Mouse (Mus musculus) left cerebral cortex, postnatal 25 days (tissue): ENCODE data around the gene Gm11564. TPM values are rescaled to one million over a fixed set of nuclear protein-coding genes. Genes with fewer than 3 reads are reported as not detected.
"Not testable (repeated sequence)": the region's sequence is repeated elsewhere in the genome, so short reads cannot be mapped to it uniquely, and the experiment has no call there.

Experiments
- DNase-seq, 2 experiments: peaks; one replicate each; pipeline ENCODE4 v3.0.0; 2022; ENCODE audit warnings: low spot score in 2 of 2, mixed read lengths in 1 of 2
- intact Hi-C: fragments of 180-260 bp; cut with DNase I; formaldehyde crosslinking; loops from one replicate; pipeline ENCODE4 v1.15.1; 2025
- total RNA-seq, 2 experiments: library from RNA; stranded (reverse); gene quantifications; 2 replicates each; pipeline ENCODE4 v1.2.3; 2021

Gm11564 gene
- not detected for total RNA-seq

DNA sequence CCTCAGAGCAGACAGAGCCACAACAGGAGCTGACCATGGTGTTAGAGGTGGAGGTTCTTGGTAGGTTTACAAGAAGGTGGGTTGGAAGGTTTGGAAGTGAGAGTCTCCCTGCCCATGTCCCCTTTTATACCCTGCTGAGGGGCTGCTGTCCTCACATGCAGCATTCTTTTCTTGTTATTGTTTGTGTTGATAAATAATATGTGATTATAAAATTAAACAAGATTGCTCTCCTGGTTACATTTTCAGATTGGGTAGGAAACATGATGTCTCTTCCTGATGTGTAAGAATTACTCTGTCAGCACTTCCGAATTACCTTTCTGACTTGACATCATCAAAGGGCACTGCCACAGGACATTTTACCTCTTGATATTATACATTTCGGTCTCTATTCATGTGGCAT, at the start of gene Gm11564:
TSS of gene Gm11564 (minus strand) at position 101 of the 400 bp plus-strand sequence.
- DNase-seq, intact Hi-C loops: not testable (repeated sequence)

DNA sequence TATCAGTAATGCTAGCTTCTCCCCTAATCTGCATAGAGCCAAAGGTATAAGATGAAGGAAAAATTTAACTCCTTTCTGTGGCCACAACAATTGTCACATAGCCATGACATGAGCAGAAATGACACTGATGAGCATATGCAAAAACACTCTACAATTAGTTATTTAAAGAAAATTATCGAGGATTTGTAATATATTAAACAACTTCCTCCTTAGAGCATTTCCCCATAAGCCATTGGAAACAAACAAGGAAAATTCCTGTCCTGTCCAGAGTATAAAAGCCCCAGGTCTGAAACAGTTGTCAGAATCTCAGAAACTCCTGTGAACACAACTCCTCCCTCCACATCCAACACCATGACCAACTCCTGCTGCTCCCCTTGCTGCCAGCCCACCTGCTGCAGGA, 48.7 kb upstream of the Gm11564 start, which contains the start of gene Gm11559:
TSS of gene Gm11559 (plus strand) at position 301 of the 400 bp plus-strand sequence.
- DNase-seq, intact Hi-C loops: not testable (repeated sequence)

GRCm38 (mm10) chr11:99858761-99859160, 43.3 kb upstream of the Gm11564 start:
- intact Hi-C loops, result no loop called here
- no peak for DNase-seq

DNA sequence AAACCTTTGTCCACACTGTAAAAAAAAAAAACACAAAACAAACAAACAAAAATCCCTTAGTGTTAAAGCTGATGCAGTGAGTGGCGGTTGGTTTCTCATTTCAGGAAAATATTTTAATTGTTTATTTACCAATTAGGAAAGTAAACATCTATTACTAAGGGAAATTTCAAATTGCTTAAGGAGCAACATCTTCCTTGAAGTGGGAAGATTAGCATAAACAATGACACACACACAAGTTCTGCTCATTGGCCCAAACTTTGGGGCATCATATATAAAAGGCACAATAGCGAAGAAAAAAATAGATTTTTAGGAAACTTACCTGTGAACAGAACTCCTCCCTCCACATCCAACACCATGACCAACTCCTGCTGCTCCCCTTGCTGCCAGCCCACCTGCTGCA, 42.2 kb upstream of the Gm11564 start, which contains the start of gene Gm11568:
TSS of gene Gm11568 (plus strand) at position 301 of the 400 bp plus-strand sequence.
- intact Hi-C loops, result no loop called here
- DNase-seq, result no peak

GRCm38 (mm10) chr11:99854121-99854520, 38.7 kb upstream of the Gm11564 start:
- DNase-seq, result no peak
- intact Hi-C loops, result no loop called here

DNA sequence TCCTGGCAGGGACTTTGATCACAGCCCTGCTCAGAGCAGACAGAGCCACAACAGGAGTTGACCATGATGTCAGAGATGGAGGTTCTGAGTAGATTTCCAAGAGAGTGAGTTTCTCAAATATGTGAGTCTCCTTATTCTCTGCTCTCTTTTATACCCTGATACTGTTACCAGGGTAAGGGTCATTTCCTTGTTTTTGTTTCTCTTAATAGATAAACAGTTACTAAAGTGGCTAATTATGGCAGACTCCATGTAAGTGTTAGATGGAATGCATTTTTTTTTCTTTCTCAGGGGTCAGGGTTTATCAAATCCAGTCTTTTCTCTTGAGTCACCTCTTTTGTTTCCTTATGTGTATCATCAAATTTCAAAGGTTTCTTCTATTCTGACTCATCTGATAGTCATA, 36.0 kb upstream of the Gm11564 start, which contains the start of gene Krtap4-16:
TSS of gene Krtap4-16 (minus strand) at position 101 of the 400 bp plus-strand sequence.
- intact Hi-C loops, result no loop called here
- DNase-seq, result no peak

GRCm38 (mm10) chr11:99846746-99847145, 31.3 kb upstream of the Gm11564 start:
- intact Hi-C loops, result no loop called here
- DNase-seq, result no peak

- intact Hi-C loops, result no loop called here
- DNase-seq, result no peak
Observed at GRCm38 (mm10) chr11:99842185-99842584, 26.7 kb upstream of the Gm11564 start.

DNA sequence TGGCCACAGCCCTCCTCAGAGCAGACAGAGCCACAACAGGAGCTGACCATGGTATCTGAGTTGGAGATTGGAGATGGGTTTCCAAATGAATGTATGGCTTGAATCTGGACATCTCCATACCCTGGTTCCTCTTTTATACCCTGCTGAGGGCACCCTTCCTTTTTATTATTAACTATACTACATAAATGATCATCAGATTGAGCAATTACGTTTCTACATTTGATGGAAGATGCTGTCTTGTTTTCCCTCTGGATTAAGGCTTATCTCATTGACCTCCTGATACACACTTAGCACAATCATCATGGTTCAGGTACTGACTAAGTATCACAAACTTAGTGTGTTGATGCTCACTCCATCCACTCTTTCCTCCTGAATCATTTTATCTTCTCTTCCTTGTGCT, 22.5 kb upstream of the Gm11564 start, which contains the start of gene 2300003K06Rik:
TSS of gene 2300003K06Rik (minus strand) at position 101 of the 400 bp plus-strand sequence.
- no peak for DNase-seq
- intact Hi-C loops, result no loop called here

DNA sequence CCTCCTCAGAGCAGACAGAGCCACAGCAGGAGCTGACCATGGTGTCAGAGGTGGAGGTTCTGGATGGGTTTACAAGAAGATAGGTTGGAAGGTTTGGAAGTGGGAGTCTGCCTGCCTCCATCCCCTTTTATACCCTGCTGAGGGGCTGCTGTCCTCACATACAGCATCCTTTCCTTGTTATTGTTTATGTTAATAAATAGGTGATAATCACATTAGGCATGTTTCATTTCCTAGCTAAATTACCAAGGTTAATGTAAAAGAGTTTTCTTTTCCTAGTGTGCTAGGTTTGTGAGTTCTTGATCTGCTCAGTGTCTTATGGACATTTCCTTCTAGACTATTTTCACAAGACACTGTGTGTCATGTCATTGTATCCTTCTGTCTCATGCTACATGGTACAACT, 5.7 kb downstream of the Gm11564 start, which contains the start of gene Krtap4-13:
TSS of gene Krtap4-13 (minus strand) at position 101 of the 400 bp plus-strand sequence.
- DNase-seq, intact Hi-C loops: not testable (repeated sequence)

- intact Hi-C loops, DNase-seq: not testable (repeated sequence)
Observed at GRCm38 (mm10) chr11:99804346-99804745, 11.1 kb downstream of the Gm11564 start, which contains the start of gene Gm11554. TSS of gene Gm11554 (minus strand) at chr11:99804446.

DNA sequence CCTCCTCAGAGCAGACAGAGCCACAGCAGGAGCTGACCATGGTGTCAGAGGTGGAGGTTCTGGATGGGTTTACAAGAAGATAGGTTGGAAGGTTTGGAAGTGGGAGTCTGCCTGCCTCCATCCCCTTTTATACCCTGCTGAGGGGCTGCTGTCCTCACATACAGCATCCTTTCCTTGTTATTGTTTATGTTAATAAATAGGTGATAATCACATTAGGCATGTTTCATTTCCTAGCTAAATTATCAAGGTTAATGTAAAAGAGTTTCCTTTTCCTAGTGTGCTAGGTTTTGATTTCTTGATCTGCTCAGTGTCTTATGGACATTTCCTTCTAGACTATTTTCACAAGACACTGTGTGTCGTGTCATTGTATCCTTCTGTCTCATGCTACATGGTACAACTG, 16.6 kb downstream of the Gm11564 start, which contains the start of gene Gm11569:
TSS of gene Gm11569 (minus strand) at position 101 of the 400 bp plus-strand sequence.
- DNase-seq, intact Hi-C loops: not testable (repeated sequence)

GRCm38 (mm10) chr11:99793367-99793766, 22.1 kb downstream of the Gm11564 start, which contains the start of gene Gm11596:
TSS of gene Gm11596 (minus strand) at chr11:99793467.
- intact Hi-C loops, result no loop called here
- DNase-seq, result no peak

- DNase-seq, intact Hi-C loops: not testable (repeated sequence)
Observed at GRCm38 (mm10) chr11:99784900-99785299, 30.6 kb downstream of the Gm11564 start, which contains the start of gene Krtap4-9. TSS of gene Krtap4-9 (plus strand) at chr11:99785200.

- DNase-seq, result no peak
Observed at GRCm38 (mm10) chr11:99780604-99781003, 34.9 kb downstream of the Gm11564 start, which contains the start of gene Krtap4-8. TSS of gene Krtap4-8 (minus strand) at chr11:99780704.

GRCm38 (mm10) chr11:99778401-99778800, 37.1 kb downstream of the Gm11564 start:
- intact Hi-C loops, result no loop called here
- DNase-seq, result no peak

More at GRCm38 (mm10) chr11:99780604-99781003, 34.9 kb downstream of the Gm11564 start, which contains the start of gene Krtap4-8:
- intact Hi-C loops, result no loop called here

DNA sequence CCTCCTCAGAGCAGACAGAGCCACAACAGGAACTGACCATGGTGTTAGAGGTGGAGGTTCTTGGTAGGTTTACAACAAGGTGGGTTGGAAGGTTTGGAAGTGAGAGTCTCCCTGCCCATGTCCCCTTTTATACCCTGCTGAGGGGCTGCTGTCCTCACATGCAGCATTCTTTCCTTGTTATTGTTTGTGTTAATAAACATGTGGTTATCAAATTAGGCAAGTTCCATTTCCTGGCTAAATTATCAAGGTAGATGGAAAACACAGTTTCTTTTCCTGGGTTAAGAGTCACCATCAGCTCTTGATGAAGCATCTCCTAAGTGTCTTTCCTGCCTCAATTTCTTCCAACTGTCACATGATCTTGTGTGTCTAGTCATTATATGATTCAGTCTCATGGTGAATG, 42.7 kb downstream of the Gm11564 start, which contains the start of gene Gm11595:
TSS of gene Gm11595 (minus strand) at position 101 of the 400 bp plus-strand sequence.
- DNase-seq, intact Hi-C loops: not testable (repeated sequence)

DNA sequence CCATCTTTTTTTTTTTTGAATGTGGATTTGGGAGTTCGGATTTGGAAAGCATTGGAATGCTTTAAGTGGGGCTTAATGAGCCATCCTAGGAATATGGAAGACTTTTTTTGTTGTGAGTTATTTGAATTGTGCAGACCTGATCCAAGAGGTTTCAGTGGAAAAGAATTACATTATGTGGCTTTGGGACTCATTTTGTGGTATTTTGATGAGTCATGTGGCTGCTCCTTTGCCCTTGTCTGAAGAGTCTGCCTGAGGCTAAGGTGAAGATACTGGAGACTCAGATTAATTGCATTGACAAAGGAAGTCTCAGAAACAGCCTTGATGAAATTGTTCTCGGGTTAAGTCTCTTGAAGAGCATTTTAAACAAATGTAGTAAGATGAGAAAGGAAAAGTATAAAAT, 47.1 kb downstream of the Gm11564 start:
- no peak for DNase-seq
- intact Hi-C loops, result no loop called here
